Mouse (Mus musculus) heart, adult 9 months (tissue): ENCODE results near the gene Lamb1.

Source experiments
- DNase-seq, 2 experiments: peaks; one replicate each; pipeline ENCODE4 v3.0.0; 2022; ENCODE audit warnings: low spot score in 2 of 2

Gene Lamb1

GRCm38 (mm10) chr12:31252259-31252658 lies 12.8 kb upstream of the Lamb1 start:
- no peak for DNase-seq

GRCm38 (mm10) chr12:31254978-31255377 lies 10.1 kb upstream of the Lamb1 start:
- DNase-seq = no peak

- DNase-seq = no peak
Observed at GRCm38 (mm10) chr12:31256121-31256903, 8.7 kb upstream of the Lamb1 start.

GRCm38 (mm10) chr12:31261882-31262281 lies 3.2 kb upstream of the Lamb1 start:
- DNase-seq = peak; percentile 51 to 63

- no peak for DNase-seq
Observed at GRCm38 (mm10) chr12:31263921-31264320, 1.1 kb upstream of the Lamb1 start.

GRCm38 (mm10) chr12:31265722-31266431 lies 843 bp downstream of the Lamb1 start:
- DNase-seq = no peak

- peak; percentile 32 to 59 for DNase-seq
Observed at GRCm38 (mm10) chr12:31266686-31267085, 1.7 kb downstream of the Lamb1 start.

- DNase-seq = no peak
Observed at GRCm38 (mm10) chr12:31267363-31267762, 2.3 kb downstream of the Lamb1 start.

GRCm38 (mm10) chr12:31268315-31268714 lies 3.3 kb downstream of the Lamb1 start:
- DNase-seq = no peak

GRCm38 (mm10) chr12:31269020-31269597 lies 4.1 kb downstream of the Lamb1 start:
- DNase-seq = no peak

GRCm38 (mm10) chr12:31270361-31270760 lies 5.3 kb downstream of the Lamb1 start:
- DNase-seq = no peak

- no peak for DNase-seq
Observed at GRCm38 (mm10) chr12:31270776-31271175, 5.7 kb downstream of the Lamb1 start.

- DNase-seq = peak; percentile 60 to 68
Observed at GRCm38 (mm10) chr12:31271361-31272011, 6.5 kb downstream of the Lamb1 start.

GRCm38 (mm10) chr12:31272012-31272735 lies 7.1 kb downstream of the Lamb1 start:
- no peak for DNase-seq

- no peak for DNase-seq
Observed at GRCm38 (mm10) chr12:31272846-31273245, 7.8 kb downstream of the Lamb1 start.

- DNase-seq = no peak
Observed at GRCm38 (mm10) chr12:31273646-31274045, 8.6 kb downstream of the Lamb1 start.

GRCm38 (mm10) chr12:31275411-31275810 lies 10.4 kb downstream of the Lamb1 start:
- DNase-seq = peak; percentile 61 to 68

GRCm38 (mm10) chr12:31278270-31278669 lies 13.2 kb downstream of the Lamb1 start:
- DNase-seq = no peak

GRCm38 (mm10) chr12:31280318-31280717 lies 15.3 kb downstream of the Lamb1 start:
- no peak for DNase-seq

- no peak for DNase-seq
Observed at GRCm38 (mm10) chr12:31281100-31281591, 16.1 kb downstream of the Lamb1 start.

GRCm38 (mm10) chr12:31282241-31282640 lies 17.2 kb downstream of the Lamb1 start:
- no peak for DNase-seq
